ENCODE assay signal across 22 mouse cellular contexts in genomic region chr17:64689614-64690013, GRCm38 (mm10).
"Had no signal": no experiment of that assay in that cellular context is flagged by ENCODE, and none has a peak within 500 bp of the region (broad histone marks: within the 10 kb centered on the region; RNA-seq: fewer than 3 reads in every experiment).

No protein-coding gene starts in this region.

- DNase-seq: cerebellum, adult 2 months; cerebellum, adult 8-10 months; cerebellum, adult 9-10 months; cerebellum, adult 9-11 months; cerebellum, postnatal 10 days; cerebellum, postnatal 14 days; cerebellum, postnatal 25 days; cerebellum, postnatal 36 days; embryo, embryonic 11 days; forebrain, postnatal 0 days; gastrocnemius, adult 2 months; gastrocnemius, postnatal 10 days; gastrocnemius, postnatal 14 days; gastrocnemius, postnatal 25 days; gastrocnemius, postnatal 36 days; heart, adult 11 months; heart, adult 18-20 months; heart, adult 2 months had no signal

- ATAC-seq: forebrain, embryonic 13.5 days; forebrain, embryonic 14.5 days; forebrain, embryonic 15.5 days; forebrain, embryonic 16.5 days; forebrain, postnatal 0 days had no signal
